Mouse (Mus musculus) hindbrain, embryonic 15.5 days (tissue): ENCODE measurements around the gene Tcl1b1. TPM values are rescaled to one million over a fixed set of nuclear protein-coding genes. Genes with fewer than 3 reads are reported as not detected.
"Not testable (repeated sequence)": the region's sequence is repeated elsewhere in the genome, so short reads cannot be mapped to it uniquely, and the experiment has no call there.

Experiments
- ATAC-seq: fragments of 200-750 bp; cut with Nextera tagmentation; 2 replicates; pipeline ENCODE4 v1.8.0; 2017; ENCODE audit warnings: low read depth, moderate number of reproducible peaks, moderate TSS enrichment; ENCODE audit not compliant: low FRiP score
- H3K27ac ChIP-seq: fragments of 300-500 bp; sonication (generic); replicated peaks from 2 replicates; pipeline ENCODE4 v1.5.1; 2015; ENCODE audit warnings: mild to moderate bottlenecking, inconsistent platforms
- H3K27me3 ChIP-seq: fragments of 300-500 bp; sonication (generic); 2 replicates; pipeline ENCODE4 v1.6.1; 2015; ENCODE audit warnings: control low read depth, inconsistent platforms
- H3K36me3 ChIP-seq: fragments of 300-500 bp; sonication (generic); 2 replicates; pipeline ENCODE4 v1.6.1; 2015; ENCODE audit warnings: control low read depth, inconsistent platforms
- H3K4me1 ChIP-seq: fragments of 300-500 bp; sonication (generic); replicated peaks from 2 replicates; pipeline ENCODE4 v1.6.1; 2015; ENCODE audit warnings: control low read depth, inconsistent platforms
- H3K4me2 ChIP-seq: fragments of 300-500 bp; sonication (generic); 2 replicates; pipeline ENCODE4 v1.6.1; 2015; ENCODE audit warnings: moderate library complexity, mild to moderate bottlenecking, inconsistent platforms
- H3K4me3 ChIP-seq: fragments of 300-500 bp; sonication (generic); 2 replicates; pipeline ENCODE4 v1.5.1; 2015; ENCODE audit warnings: mild to moderate bottlenecking, inconsistent platforms
- H3K9ac ChIP-seq: fragments of 300-500 bp; sonication (generic); 2 replicates; pipeline ENCODE4 v1.6.1; 2015; ENCODE audit warnings: inconsistent platforms
- H3K9me3 ChIP-seq: fragments of 300-500 bp; sonication (generic); 2 replicates; pipeline ENCODE4 v1.6.1; 2016; ENCODE audit warnings: control low read depth, inconsistent platforms
- WGBS: fragments of 180-500 bp; shearing (Covaris S2); methylation state at CpG from one replicate; pipeline ENCODE4 v1.1.7; 2015; 5-methylcytosine and 5-hydroxymethylcytosine counted together
- polyA plus RNA-seq: library from polyadenylated mRNA; unstranded; fragments of >200 nt; fragmentation: Nextera tagmentation; extraction: Ambion mirVana; gene quantifications from 2 replicates; pipeline ENCODE4 v1.2.1, GENCODE M21; 2015

The Tcl1b1 gene
- polyA plus RNA-seq, 1 experiment from 2014 or later, result not detected

GRCm38 (mm10) chr12:105201657-105202056 lies 42.2 kb downstream of the Tcl1b1 start, which contains the start of gene Tcl1b4:
TSS of gene Tcl1b4 (plus strand) at chr12:105201957.
- not testable (repeated sequence) for H3K9me3 ChIP-seq, ATAC-seq, H3K27me3 ChIP-seq, H3K9ac ChIP-seq, H3K4me2 ChIP-seq, H3K4me1 ChIP-seq, H3K4me3 ChIP-seq, H3K36me3 ChIP-seq, H3K27ac ChIP-seq
- WGBS, result 92% methylated on average over 1 of the region's 1 CpGs

GRCm38 (mm10) chr12:105207071-105207470 lies 47.6 kb downstream of the Tcl1b1 start:
- H3K4me2 ChIP-seq, result no peak overlapping the region
- no peak overlapping the region for H3K9ac ChIP-seq
- no peaks in the 10 kb centered on the region for H3K9me3 ChIP-seq
- H3K4me1 ChIP-seq, result no peaks in the 10 kb centered on the region
- no peak for ATAC-seq
- no peaks in the 10 kb centered on the region for H3K27me3 ChIP-seq
- H3K36me3 ChIP-seq, result no peaks in the 10 kb centered on the region
- 74% methylated on average over 1 of the region's 1 CpGs for WGBS
- no peak overlapping the region for H3K4me3 ChIP-seq
- H3K27ac ChIP-seq, result no peak overlapping the region

- Histone ChIP-seq H3K27ac (no peak overlapping the region), H3K4me2 (no peak overlapping the region), H3K4me1 (no peaks in the 10 kb centered on the region), H3K9ac (no peak overlapping the region), H3K9me3 (no peaks in the 10 kb centered on the region), H3K27me3 (no peaks in the 10 kb centered on the region), H3K4me3 (no peak overlapping the region), H3K36me3 (no peaks in the 10 kb centered on the region)
- no peak for ATAC-seq
- WGBS, result 91% methylated on average over 1 of the region's 1 CpGs
Observed at GRCm38 (mm10) chr12:105208441-105208840, 49.0 kb downstream of the Tcl1b1 start.

- no peak for ATAC-seq
- H3K9me3 ChIP-seq, result no peaks in the 10 kb centered on the region
- H3K9ac ChIP-seq, result no peak overlapping the region
- H3K4me3 ChIP-seq, result no peak overlapping the region
- 95% methylated on average over 7 of the region's 7 CpGs for WGBS
- no peak overlapping the region for H3K4me2 ChIP-seq
- no peaks in the 10 kb centered on the region for H3K27me3 ChIP-seq
- no peak overlapping the region for H3K27ac ChIP-seq
- no peaks in the 10 kb centered on the region for H3K36me3 ChIP-seq
- no peaks in the 10 kb centered on the region for H3K4me1 ChIP-seq
Observed at GRCm38 (mm10) chr12:105209231-105209630, 49.7 kb downstream of the Tcl1b1 start.

Other genes starting within 250 kb of the Tcl1b1 start
- 0.36 and 0.43 TPM in 2 replicates for gene Syne3, start 149.9 kb upstream of the Tcl1b1 start, polyA plus RNA-seq
- 164 and 169 TPM in 2 replicates for gene Glrx5, start 127.0 kb upstream of the Tcl1b1 start, polyA plus RNA-seq
- gene Tcl1b2, start 13.7 kb upstream of the Tcl1b1 start, polyA plus RNA-seq, result not detected in 2 replicates
- gene Tcl1b5, start 16.7 kb downstream of the Tcl1b1 start, polyA plus RNA-seq, result not detected in 2 replicates
- not detected in 2 replicates for gene Tcl1b3, start 31.4 kb downstream of the Tcl1b1 start, polyA plus RNA-seq
- gene Tcl1b4, start 42.3 kb downstream of the Tcl1b1 start, polyA plus RNA-seq, result not detected in 2 replicates
- not detected in 2 replicates for gene Tcl1, start 63.1 kb downstream of the Tcl1b1 start, polyA plus RNA-seq
- 20.4 and 24.5 TPM in 2 replicates for gene Tunar, start 174.2 kb downstream of the Tcl1b1 start, polyA plus RNA-seq